Mouse (Mus musculus) intestine, postnatal 0 days (tissue): Measurements from ENCODE around the gene Icosl. TPM values are rescaled to one million over a fixed set of nuclear protein-coding genes. Genes with fewer than 3 reads are reported as not detected.
A peak's percentile ranks its signal among the peaks of the same experiment; 100 is the strongest.
"Not testable (repeated sequence)": the region's sequence is repeated elsewhere in the genome, so short reads cannot be mapped to it uniquely, and the experiment has no call there.

ENCODE experiments used
- ATAC-seq: fragments of 200-750 bp; cut with Nextera tagmentation; 2 replicates; pipeline ENCODE4 v1.8.0; 2017; ENCODE audit warnings: mild to moderate bottlenecking, moderate TSS enrichment, moderate library complexity
- H3K27ac ChIP-seq: fragments of 300-500 bp; sonication (generic); 2 replicates; pipeline ENCODE4 v1.5.1; 2014; ENCODE audit warnings: mild to moderate bottlenecking, low read depth, low read length, moderate library complexity
- H3K27me3 ChIP-seq: fragments of 300-500 bp; sonication (generic); replicated peaks from 2 replicates; pipeline ENCODE4 v1.6.1; 2014; ENCODE audit warnings: low read length, mixed read lengths; ENCODE audit not compliant: control insufficient read depth, insufficient read depth
- H3K36me3 ChIP-seq: fragments of 300-500 bp; sonication (generic); 2 replicates; pipeline ENCODE4 v1.6.1; 2014; ENCODE audit warnings: mild to moderate bottlenecking, moderate library complexity; ENCODE audit not compliant: control insufficient read depth, insufficient read depth
- H3K4me1 ChIP-seq: fragments of 300-500 bp; sonication (generic); replicated peaks from 2 replicates; pipeline ENCODE4 v1.6.1; 2014; ENCODE audit warnings: antibody characterized with exemption, low read length, mixed read lengths; ENCODE audit not compliant: control insufficient read depth, insufficient read depth
- H3K4me2 ChIP-seq: fragments of 300-500 bp; sonication (generic); replicated peaks from 2 replicates; pipeline ENCODE4 v1.6.1; 2014; ENCODE audit warnings: low read depth, mild to moderate bottlenecking, moderate library complexity
- H3K4me3 ChIP-seq: fragments of 300-500 bp; sonication (generic); 2 replicates; pipeline ENCODE4 v1.5.1; 2014; ENCODE audit warnings: low read depth, low read length
- H3K9ac ChIP-seq: fragments of 300-500 bp; sonication (generic); 2 replicates; pipeline ENCODE4 v1.6.1; 2014; ENCODE audit warnings: mild to moderate bottlenecking, low read depth, low read length
- H3K9me3 ChIP-seq: fragments of 300-500 bp; sonication (generic); 2 replicates; pipeline ENCODE4 v1.6.1; 2016; ENCODE audit warnings: mixed run types; ENCODE audit not compliant: control insufficient read depth
- CTCF ChIP-seq: sonication (generic); IDR thresholded peaks from 2 replicates; pipeline ENCODE4 v1.5.1; 2016; ENCODE audit warnings: low read depth, mild to moderate bottlenecking, control low read depth, antibody characterized with exemption, moderate library complexity
- WGBS: fragments of 180-500 bp; shearing (Covaris S2); extraction: QIAGEN DNeasy Blood & Tissue Kit; methylation state at CpG from one replicate; pipeline ENCODE4 v1.1.7; 2014; 5-methylcytosine and 5-hydroxymethylcytosine counted together
- polyA plus RNA-seq: library from polyadenylated mRNA; unstranded; fragments of >200 nt; fragmentation: Nextera tagmentation; extraction: Ambion mirVana; gene quantifications from 2 replicates; pipeline ENCODE4 v1.2.1, GENCODE M21; 2015

The Icosl gene
- 5.6 and 5.8 TPM in 2 replicates for polyA plus RNA-seq

GRCm38 (mm10) chr10:78069101-78070011 is at the start of gene Icosl:
Icosl (plus strand) TSS chr10:78069302.
- H3K9ac ChIP-seq = peak within 1 kb of the TSS; percentile 64
- peak within 1 kb of the TSS; percentile 97 for H3K4me2 ChIP-seq
- peak within 1 kb of the TSS; percentile 72 for H3K4me3 ChIP-seq
- TF ChIP-seq CTCF = peak; percentile 91
- peaks cover 26% of the 10 kb centered on the region; the same call in 1 of the 2 replicates for H3K36me3 ChIP-seq
- H3K9me3 ChIP-seq = no peaks in the 10 kb centered on the region
- under 1% methylated on average over 66 of the region's 66 CpGs for WGBS
- no peaks in the 10 kb centered on the region for H3K27me3 ChIP-seq
- 0 out of 2 replicates have a peak, but pooled peaks cover 3% of the 10 kb centered on the region for H3K4me1 ChIP-seq
- H3K27ac ChIP-seq = no peak within 1 kb of the TSS; the same call in 1 of the 2 replicates
- ATAC-seq = peak; percentile 83

GRCm38 (mm10) chr10:78019984-78020383 is 49.1 kb upstream of the Icosl start:
- not testable (repeated sequence) for H3K9me3 ChIP-seq, H3K4me3 ChIP-seq, H3K4me1 ChIP-seq, H3K9ac ChIP-seq, ATAC-seq, H3K4me2 ChIP-seq, H3K27ac ChIP-seq, H3K36me3 ChIP-seq, H3K27me3 ChIP-seq
- 94% methylated on average over 6 of the region's 11 CpGs for WGBS

GRCm38 (mm10) chr10:78025453-78025852 is 43.6 kb upstream of the Icosl start:
- H3K9me3 ChIP-seq, H3K27ac ChIP-seq, H3K27me3 ChIP-seq, H3K4me1 ChIP-seq, ATAC-seq, H3K36me3 ChIP-seq, H3K4me2 ChIP-seq, H3K9ac ChIP-seq, H3K4me3 ChIP-seq: not testable (repeated sequence)
- 61% methylated on average over 6 of the region's 8 CpGs for WGBS
- peak; percentile 64 for TF ChIP-seq CTCF

GRCm38 (mm10) chr10:78028129-78028528 is 41.0 kb upstream of the Icosl start:
- Histone ChIP-seq H3K4me2 (no peak overlapping the region), H3K27me3 (no peaks in the 10 kb centered on the region), H3K9me3 (no peaks in the 10 kb centered on the region), H3K27ac (no peak overlapping the region), H3K36me3 (no peaks in the 10 kb centered on the region), H3K4me1 (no peaks in the 10 kb centered on the region), H3K9ac (no peak overlapping the region), H3K4me3 (no peak overlapping the region)
- peak; percentile 28 for ATAC-seq
- peak; percentile 96 for TF ChIP-seq CTCF
- 2% methylated on average over 5 of the region's 5 CpGs for WGBS

- H3K36me3 ChIP-seq = no peaks in the 10 kb centered on the region
- no peak overlapping the region for H3K9ac ChIP-seq
- H3K9me3 ChIP-seq = no peaks in the 10 kb centered on the region
- no peaks in the 10 kb centered on the region for H3K4me1 ChIP-seq
- H3K27ac ChIP-seq = no peak overlapping the region
- 97% methylated on average over 1 of the region's 1 CpGs for WGBS
- no peak for TF ChIP-seq CTCF
- no peak overlapping the region for H3K4me2 ChIP-seq
- no peak for ATAC-seq
- H3K4me3 ChIP-seq = no peak overlapping the region
- no peaks in the 10 kb centered on the region for H3K27me3 ChIP-seq
Measured at GRCm38 (mm10) chr10:78029080-78029479, 40.0 kb upstream of the Icosl start.

- ATAC-seq = peak; percentile 79
- WGBS = 45% methylated on average over 2 of the region's 2 CpGs
Measured at GRCm38 (mm10) chr10:78031987-78032386, 37.1 kb upstream of the Icosl start.

More at GRCm38 (mm10) chr10:78031987-78032386, 37.1 kb upstream of the Icosl start:
- no peak for TF ChIP-seq CTCF
- H3K27ac ChIP-seq = no peak overlapping the region
- H3K4me1 ChIP-seq = no peaks in the 10 kb centered on the region
- no peaks in the 10 kb centered on the region for H3K36me3 ChIP-seq
- H3K9ac ChIP-seq = no peak overlapping the region
- no peaks in the 10 kb centered on the region for H3K9me3 ChIP-seq
- 0 out of 2 replicates have a peak, but pooled peaks cover 3% of the 10 kb centered on the region for H3K27me3 ChIP-seq
- no peak overlapping the region for H3K4me2 ChIP-seq
- H3K4me3 ChIP-seq = no peak overlapping the region
